Mouse (Mus musculus): ENCODE measurements around the gene Clptm1l. TPM values are rescaled to one million over a fixed set of nuclear protein-coding genes. Genes with fewer than 3 reads are reported as not detected.
A peak's percentile ranks its signal among the peaks of the same experiment; 100 is the strongest.

Clptm1l gene
- total RNA-seq (2014; rRNA removed) (136 and 152 TPM in 2 replicates), polyA plus RNA-seq (2015; fragmentation: Nextera tagmentation; extraction: Ambion mirVana) (126 and 130 TPM in 2 replicates)

DNA sequence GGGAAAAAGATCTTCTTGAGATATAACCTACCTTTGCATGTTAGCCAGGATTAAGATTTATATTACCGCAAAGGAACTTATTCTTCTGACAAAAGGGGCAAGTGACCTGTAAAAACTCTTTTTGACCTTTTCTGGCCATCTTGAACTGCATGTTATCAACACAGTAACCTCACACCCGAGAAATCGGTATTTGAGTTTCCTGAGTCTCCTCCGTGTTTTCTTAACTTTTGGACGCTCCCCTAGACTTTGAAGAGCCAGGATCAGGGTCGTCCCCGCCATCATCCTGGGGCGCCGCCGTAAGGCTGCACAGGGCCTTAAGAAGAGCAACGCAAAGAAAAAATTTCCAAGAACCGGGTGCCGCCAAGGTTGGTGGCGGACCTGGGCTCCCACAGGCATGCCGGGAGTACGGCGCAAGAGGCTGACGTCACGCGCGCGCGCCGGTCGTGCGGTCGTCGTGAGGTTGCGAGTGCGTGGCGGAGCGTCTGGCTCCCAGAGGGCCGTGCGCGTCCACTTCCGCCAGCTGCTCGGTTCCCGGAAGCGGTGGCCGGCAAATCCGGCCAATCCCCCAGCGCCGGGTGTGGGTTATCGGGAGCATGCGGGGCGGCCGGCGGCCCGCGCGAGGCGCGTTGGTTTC, at the start of gene Clptm1l:
Clptm1l (plus strand) TSS at position 485 of the 634 bp plus-strand sequence.
- peaks cover 5% of the 10 kb centered on the region for H3K4me1 ChIP-seq (ENCODE audit: insufficient read depth, low read length)
- DNase-seq (ENCODE audit: low spot score) (peak; percentile 97), ATAC-seq (ENCODE audit: low FRiP score) (peak; percentile 98)
- peak within 1 kb of the TSS; percentile 89 for H3K9ac ChIP-seq (replicated peaks; ENCODE audit: low read length, poor library complexity, severe bottlenecking)
- peak within 1 kb of the TSS; percentile 92 for H3K4me2 ChIP-seq (ENCODE audit: low read depth, low read length, poor library complexity, severe bottlenecking)
- H3K27me3 ChIP-seq (ENCODE audit: insufficient read depth, low read length), result no peaks in the 10 kb centered on the region
- no peak; the same call in 1 of the 2 replicates for TF ChIP-seq CTCF (IDR thresholded peaks at IDR 0.05)
- no peaks in the 10 kb centered on the region for H3K9me3 ChIP-seq (ENCODE audit: low read length)
- peak within 1 kb of the TSS; percentile 82 for H3K4me3 ChIP-seq (ENCODE audit: low read depth, low read length)
- under 1% methylated on average over 36 of the region's 53 CpGs for WGBS
- peaks cover 27% of the 10 kb centered on the region for H3K36me3 ChIP-seq (ENCODE audit: insufficient read depth, low read length)
- peak within 1 kb of the TSS; percentile 79 for H3K27ac ChIP-seq (ENCODE audit: low read depth, low read length)

DNA sequence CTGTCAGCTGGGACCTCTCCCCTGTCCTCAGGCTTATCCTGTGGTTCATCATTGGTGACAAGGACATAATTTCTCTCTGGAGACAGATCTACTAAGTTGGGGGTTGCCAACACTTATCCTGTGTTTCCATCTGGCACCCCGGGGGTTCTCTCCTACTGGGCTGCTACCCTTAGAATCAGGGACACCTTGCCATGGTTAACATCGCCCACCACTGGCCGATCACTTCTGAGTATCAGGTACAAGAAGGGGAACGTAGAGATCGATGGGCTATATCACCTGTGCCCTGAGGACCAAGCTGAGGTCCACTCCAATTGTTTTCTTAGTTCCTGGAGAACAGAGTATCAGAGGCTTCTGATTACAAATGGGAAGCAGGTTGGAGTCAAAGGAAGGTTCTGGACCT, 39.6 kb upstream of the Clptm1l start:
- H3K9me3 ChIP-seq (ENCODE audit: low read length), result no peaks in the 10 kb centered on the region
- H3K9ac ChIP-seq (replicated peaks; ENCODE audit: low read length, poor library complexity, severe bottlenecking), result no peak overlapping the region
- no peak for TF ChIP-seq CTCF (IDR thresholded peaks at IDR 0.05)
- H3K27ac ChIP-seq (ENCODE audit: low read depth, low read length), result no peak overlapping the region
- no peak for DNase-seq (ENCODE audit: low spot score)
- no peaks in the 10 kb centered on the region; the same call in 1 of the 2 replicates for H3K27me3 ChIP-seq (ENCODE audit: insufficient read depth, low read length)
- H3K4me2 ChIP-seq (ENCODE audit: low read depth, low read length, poor library complexity, severe bottlenecking), result no peak overlapping the region
- no peak overlapping the region for H3K4me3 ChIP-seq (ENCODE audit: low read depth, low read length)
- WGBS, result 91% methylated on average over 5 of the region's 5 CpGs
- no peak for ATAC-seq (ENCODE audit: low FRiP score)
- no peaks in the 10 kb centered on the region for H3K36me3 ChIP-seq (ENCODE audit: insufficient read depth, low read length)
- H3K4me1 ChIP-seq (ENCODE audit: insufficient read depth, low read length), result no peaks in the 10 kb centered on the region

GRCm38 (mm10) chr13:73575051-73575450, 28.8 kb upstream of the Clptm1l start:
- H3K36me3 ChIP-seq (ENCODE audit: insufficient read depth, low read length), result no peaks in the 10 kb centered on the region
- H3K4me1 ChIP-seq (ENCODE audit: insufficient read depth, low read length), result no peaks in the 10 kb centered on the region
- no peaks in the 10 kb centered on the region for H3K9me3 ChIP-seq (ENCODE audit: low read length)
- H3K9ac ChIP-seq (replicated peaks; ENCODE audit: low read length, poor library complexity, severe bottlenecking), result no peak overlapping the region
- no peak overlapping the region for H3K4me2 ChIP-seq (ENCODE audit: low read depth, low read length, poor library complexity, severe bottlenecking)
- no peak for TF ChIP-seq CTCF (IDR thresholded peaks at IDR 0.05)
- H3K27me3 ChIP-seq (ENCODE audit: insufficient read depth, low read length), result no peaks in the 10 kb centered on the region
- H3K27ac ChIP-seq (ENCODE audit: low read depth, low read length), result no peak overlapping the region
- DNase-seq (ENCODE audit: low spot score) (no peak), ATAC-seq (ENCODE audit: low FRiP score) (no peak)
- H3K4me3 ChIP-seq (ENCODE audit: low read depth, low read length), result no peak overlapping the region

DNA sequence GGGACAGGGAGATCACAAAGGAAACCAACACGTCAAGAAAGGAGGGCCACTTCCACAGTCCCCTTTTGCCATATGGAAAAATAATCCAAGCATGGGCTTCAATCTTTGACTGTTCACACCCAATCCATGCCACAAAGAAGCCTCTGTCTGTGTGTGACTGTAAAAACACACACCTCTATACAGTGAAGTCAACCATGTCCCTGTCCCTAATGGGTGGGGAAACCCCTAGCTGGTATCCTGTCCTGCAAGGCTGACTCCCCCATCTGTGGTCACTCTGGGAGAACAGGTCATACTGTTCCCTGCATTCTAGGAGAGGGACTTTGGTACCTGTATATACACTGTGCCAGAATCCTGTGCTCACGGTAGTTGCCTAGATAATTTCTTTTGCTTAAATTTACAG, 26.5 kb upstream of the Clptm1l start:
- no peak for DNase-seq (ENCODE audit: low spot score)
- Histone ChIP-seq H3K9me3 (ENCODE audit: low read length) (no peaks in the 10 kb centered on the region), H3K27me3 (ENCODE audit: insufficient read depth, low read length) (no peaks in the 10 kb centered on the region), H3K4me1 (ENCODE audit: insufficient read depth, low read length) (no peaks in the 10 kb centered on the region), H3K4me2 (ENCODE audit: low read depth, low read length, poor library complexity, severe bottlenecking) (no peak overlapping the region), H3K27ac (ENCODE audit: low read depth, low read length) (no peak overlapping the region), H3K36me3 (ENCODE audit: insufficient read depth, low read length) (no peaks in the 10 kb centered on the region), H3K9ac (replicated peaks; ENCODE audit: low read length, poor library complexity, severe bottlenecking) (no peak overlapping the region), H3K4me3 (ENCODE audit: low read depth, low read length) (no peak overlapping the region)
- ATAC-seq (ENCODE audit: low FRiP score), result no peak
- 74% methylated on average over 2 of the region's 2 CpGs for WGBS
- no peak for TF ChIP-seq CTCF (IDR thresholded peaks at IDR 0.05)

GRCm38 (mm10) chr13:73591488-73591887, 12.3 kb upstream of the Clptm1l start:
- H3K36me3 ChIP-seq (ENCODE audit: insufficient read depth, low read length), result no peaks in the 10 kb centered on the region
- H3K27me3 ChIP-seq (ENCODE audit: insufficient read depth, low read length), result 0 out of 2 replicates have a peak, but pooled peaks cover 4% of the 10 kb centered on the region
- H3K9me3 ChIP-seq (ENCODE audit: low read length), result no peaks in the 10 kb centered on the region
- no peak for TF ChIP-seq CTCF (IDR thresholded peaks at IDR 0.05)
- no peak overlapping the region for H3K4me3 ChIP-seq (ENCODE audit: low read depth, low read length)
- WGBS, result 87% methylated on average over 3 of the region's 3 CpGs
- no peak overlapping the region for H3K27ac ChIP-seq (ENCODE audit: low read depth, low read length)
- H3K4me2 ChIP-seq (ENCODE audit: low read depth, low read length, poor library complexity, severe bottlenecking), result no peak overlapping the region
- H3K9ac ChIP-seq (replicated peaks; ENCODE audit: low read length, poor library complexity, severe bottlenecking), result no peak overlapping the region
- no peak for ATAC-seq (ENCODE audit: low FRiP score)
- no peak for DNase-seq (ENCODE audit: low spot score)
- no peaks in the 10 kb centered on the region for H3K4me1 ChIP-seq (ENCODE audit: insufficient read depth, low read length)

DNA sequence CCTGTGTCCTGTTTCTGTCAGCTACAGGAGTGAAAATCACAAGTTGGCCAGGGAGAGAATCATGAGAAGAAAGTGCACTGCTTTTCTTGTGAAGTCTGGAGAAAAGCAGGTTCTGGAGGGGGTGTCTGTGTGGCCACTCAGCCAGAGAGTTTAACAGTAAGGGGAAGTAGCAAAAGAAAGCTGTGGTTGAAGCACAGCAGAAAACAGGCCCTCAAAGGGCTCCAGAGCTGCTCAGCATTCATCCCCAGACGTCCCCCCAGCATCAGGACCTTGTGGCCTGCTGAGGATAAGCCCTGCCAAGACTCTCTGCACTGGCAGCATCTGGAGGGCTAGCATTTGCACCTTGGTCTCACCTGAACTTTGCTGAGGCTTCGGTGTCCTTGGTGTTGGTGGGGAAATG, 11.3 kb upstream of the Clptm1l start:
- 0 out of 2 replicates have a peak, but pooled peaks cover 4% of the 10 kb centered on the region for H3K27me3 ChIP-seq (ENCODE audit: insufficient read depth, low read length)
- H3K4me1 ChIP-seq (ENCODE audit: insufficient read depth, low read length), result no peaks in the 10 kb centered on the region
- no peaks in the 10 kb centered on the region for H3K36me3 ChIP-seq (ENCODE audit: insufficient read depth, low read length)
- WGBS, result 48% methylated on average over 2 of the region's 2 CpGs
- no peak overlapping the region for H3K4me3 ChIP-seq (ENCODE audit: low read depth, low read length)
- ATAC-seq (ENCODE audit: low FRiP score), result no peak
- no peak overlapping the region for H3K4me2 ChIP-seq (ENCODE audit: low read depth, low read length, poor library complexity, severe bottlenecking)
- DNase-seq (ENCODE audit: low spot score), result no peak
- H3K9ac ChIP-seq (replicated peaks; ENCODE audit: low read length, poor library complexity, severe bottlenecking), result no peak overlapping the region
- TF ChIP-seq CTCF (IDR thresholded peaks at IDR 0.05), result no peak
- no peaks in the 10 kb centered on the region for H3K9me3 ChIP-seq (ENCODE audit: low read length)
- no peak overlapping the region for H3K27ac ChIP-seq (ENCODE audit: low read depth, low read length)

Data from midbrain, postnatal 0 days (tissue).